Mouse (Mus musculus): ENCODE results near the gene Vav3.
A peak's percentile ranks its signal among the peaks of the same experiment; 100 is the strongest.
"Not testable (repeated sequence)": the region's sequence is repeated elsewhere in the genome, so short reads cannot be mapped to it uniquely, and the experiment has no call there.

The Vav3 gene

DNA sequence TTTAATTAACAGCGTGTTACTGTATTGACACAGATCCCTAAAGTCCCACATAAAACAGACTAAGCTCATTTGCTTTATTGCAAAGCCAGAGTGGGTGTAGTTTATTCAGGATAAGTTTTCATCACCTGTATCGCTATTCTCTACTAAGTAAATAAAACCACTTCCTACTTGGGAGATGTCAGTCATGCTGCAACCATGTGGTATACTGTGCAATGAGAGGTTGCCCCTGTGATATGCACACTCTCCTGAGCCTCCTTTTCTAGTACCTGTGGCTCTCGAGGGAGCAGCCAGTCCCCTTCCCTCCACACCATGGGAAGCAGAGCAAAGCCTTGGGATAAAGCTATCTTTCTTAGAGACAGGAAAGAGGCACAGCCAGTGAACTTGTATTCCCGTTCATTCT is 106.5 kb downstream of the Vav3 start:
- no peak for DNase-seq

DNA sequence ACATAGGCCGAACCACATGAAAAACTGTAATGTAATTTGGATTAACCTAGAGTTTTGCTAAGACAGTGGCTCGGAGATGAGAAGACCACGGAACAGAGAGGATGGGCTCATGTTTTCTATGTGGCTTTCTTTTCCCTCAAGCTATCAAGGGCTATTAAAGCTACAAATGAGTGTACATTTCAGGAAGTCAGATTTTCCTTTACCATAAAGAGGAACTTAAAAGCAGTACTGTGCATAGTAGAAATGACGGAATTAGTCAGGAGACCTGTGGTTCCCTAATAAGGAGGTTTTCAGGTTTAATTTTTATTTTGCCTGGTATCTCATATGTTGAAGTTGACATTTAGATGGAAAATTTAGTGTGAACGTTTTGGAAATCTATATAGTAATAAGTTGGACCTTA is 107.8 kb downstream of the Vav3 start:
- DNase-seq, result not testable (repeated sequence)

- DNase-seq, result no peak
Observed at GRCm38 (mm10) chr3:109451966-109452365, 111.5 kb downstream of the Vav3 start.

- DNase-seq, result no peak
Observed at GRCm38 (mm10) chr3:109454633-109455032, 114.2 kb downstream of the Vav3 start.

GRCm38 (mm10) chr3:109456340-109456739 is 115.9 kb downstream of the Vav3 start:
- DNase-seq, result no peak

GRCm38 (mm10) chr3:109463684-109464083 is 123.2 kb downstream of the Vav3 start:
- no peak for DNase-seq

GRCm38 (mm10) chr3:109464600-109464999 is 124.1 kb downstream of the Vav3 start:
- DNase-seq, result no peak

GRCm38 (mm10) chr3:109466541-109466940 is 126.1 kb downstream of the Vav3 start:
- DNase-seq, result no peak

DNA sequence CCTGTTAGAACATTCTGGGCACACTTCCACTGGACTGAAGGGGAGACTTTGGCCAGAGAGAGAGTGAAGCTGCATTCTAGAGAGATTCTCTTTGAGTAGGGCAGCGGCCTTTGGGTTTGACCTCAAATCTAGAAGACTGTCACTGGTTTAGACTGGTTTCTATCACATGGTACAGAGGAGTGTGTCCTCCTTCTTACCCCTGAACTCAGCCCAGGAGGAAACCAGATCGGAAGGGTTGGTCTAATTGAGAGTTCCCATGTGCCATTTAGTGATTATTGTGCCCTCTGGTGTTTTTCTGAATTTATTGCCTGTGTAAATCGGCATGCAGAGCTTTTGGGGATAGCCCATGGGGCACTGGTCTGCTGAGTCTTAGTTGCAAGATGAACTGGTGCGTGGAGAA is 126.8 kb downstream of the Vav3 start:
- no peak for DNase-seq

DNA sequence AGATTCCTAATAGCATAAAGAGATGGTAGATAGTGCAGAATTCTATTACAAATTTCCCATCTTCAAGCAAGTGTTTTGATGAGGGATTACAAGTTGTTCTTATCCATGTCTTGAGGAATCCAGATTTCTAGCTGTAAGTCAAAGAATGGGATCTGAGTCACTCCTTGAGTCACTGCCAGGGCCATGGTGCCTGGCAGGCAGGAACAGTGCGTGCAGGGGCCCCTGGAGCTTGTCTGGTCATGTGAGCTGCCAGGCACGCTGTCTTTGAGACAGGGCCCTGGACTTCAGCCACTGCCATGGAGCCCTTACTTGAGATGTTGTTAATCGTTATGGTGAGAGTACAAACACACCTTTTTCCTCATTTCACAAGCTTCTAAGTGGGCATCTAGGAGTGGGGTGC is 129.0 kb downstream of the Vav3 start:
- DNase-seq, result no peak

GRCm38 (mm10) chr3:109470651-109471255 is 130.3 kb downstream of the Vav3 start:
- no peak for DNase-seq

- DNase-seq, result no peak
Observed at GRCm38 (mm10) chr3:109476521-109476920, 136.1 kb downstream of the Vav3 start.

GRCm38 (mm10) chr3:109478297-109478696 is 137.8 kb downstream of the Vav3 start:
- DNase-seq, result no peak

DNA sequence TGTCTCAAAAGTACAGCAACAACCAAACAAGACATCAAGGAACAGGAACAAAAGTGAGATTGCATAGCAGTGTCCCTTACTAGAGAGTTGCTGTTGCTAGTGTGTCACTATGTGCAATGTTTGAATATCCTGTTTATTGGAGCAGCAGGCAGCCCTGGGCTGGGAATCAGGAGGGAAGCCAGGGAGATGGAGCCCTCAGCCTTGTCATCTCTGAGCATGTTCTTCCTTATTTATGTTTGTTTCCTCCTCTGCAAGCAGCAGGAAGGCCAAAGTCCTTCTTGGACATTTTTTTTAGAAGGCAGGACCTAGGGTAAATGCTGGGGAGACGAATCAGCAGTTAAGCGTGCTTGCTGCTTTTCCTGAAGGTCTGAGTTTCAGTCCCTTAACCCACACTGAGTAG is 140.2 kb downstream of the Vav3 start:
- no peak for DNase-seq

DNA sequence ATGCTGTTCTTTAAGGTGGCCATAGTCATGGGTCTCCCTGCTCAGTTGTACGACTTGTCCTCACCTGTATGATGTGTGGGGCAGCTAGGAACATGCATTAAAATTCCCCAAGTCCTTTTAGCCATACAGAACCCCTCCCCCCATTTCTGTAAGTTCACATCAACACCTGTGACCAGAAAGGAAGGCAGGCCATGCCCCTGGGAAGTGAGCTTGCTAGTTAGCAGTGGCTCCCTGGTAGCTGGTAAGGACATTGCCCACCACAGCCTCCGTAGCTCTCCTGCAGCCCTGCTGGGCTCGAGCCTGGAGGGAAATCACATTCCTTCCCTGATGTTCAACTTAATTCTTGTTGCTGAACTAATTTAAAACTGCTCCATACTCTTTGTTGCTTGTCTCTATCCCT is 146.3 kb downstream of the Vav3 start:
- DNase-seq, result no peak

DNA sequence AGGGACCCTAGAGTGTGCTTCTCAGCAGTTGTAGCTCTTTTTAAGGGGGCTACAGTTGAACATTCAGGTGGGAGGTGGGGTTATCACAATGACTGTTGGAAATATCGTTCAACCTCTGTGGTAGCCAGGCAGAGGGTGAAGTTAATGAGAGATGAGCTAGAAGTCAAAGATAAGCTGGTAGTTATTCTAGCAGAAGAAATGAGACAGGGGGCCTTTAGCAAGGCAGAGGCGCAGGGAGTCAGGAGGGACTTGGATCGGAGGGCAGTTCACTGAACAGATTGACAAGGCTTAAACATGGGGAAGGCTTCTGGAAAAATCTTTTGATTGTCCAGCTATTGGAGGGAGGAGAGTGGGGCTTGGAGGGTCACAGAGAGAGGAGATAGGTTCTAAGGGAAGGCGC is 147.4 kb downstream of the Vav3 start:
- DNase-seq, result no peak

DNA sequence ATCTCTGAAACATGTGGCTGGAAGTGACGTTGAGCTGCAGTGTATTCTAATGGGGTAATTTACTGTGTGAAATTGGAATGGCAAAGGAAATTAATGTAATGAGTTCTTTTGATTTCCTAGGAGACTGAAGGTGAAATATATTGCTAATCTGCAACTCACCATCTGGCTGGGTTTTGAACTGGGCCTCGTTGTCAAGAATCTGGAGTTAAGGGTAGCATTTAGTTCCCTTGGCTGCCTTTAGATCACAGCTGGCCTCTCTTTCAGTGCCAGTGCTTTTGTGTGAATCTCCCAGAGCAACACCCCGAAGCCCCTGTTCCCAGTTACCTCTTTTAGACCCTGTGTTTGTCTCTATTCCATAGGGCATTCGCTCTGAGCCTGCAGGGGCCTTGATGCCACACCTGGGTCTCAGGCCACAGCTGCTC is 148.3 kb downstream of the Vav3 start:
- DNase-seq, result no peak

GRCm38 (mm10) chr3:109490561-109491296 is 150.3 kb downstream of the Vav3 start:
- no peak for DNase-seq

- DNase-seq, result peak; percentile 77
Observed at GRCm38 (mm10) chr3:109491568-109491967, 151.1 kb downstream of the Vav3 start.

GRCm38 (mm10) chr3:109496461-109496860 is 156.0 kb downstream of the Vav3 start:
- DNase-seq, result no peak

GRCm38 (mm10) chr3:109497074-109497473 is 156.6 kb downstream of the Vav3 start:
- DNase-seq, result no peak

DNA sequence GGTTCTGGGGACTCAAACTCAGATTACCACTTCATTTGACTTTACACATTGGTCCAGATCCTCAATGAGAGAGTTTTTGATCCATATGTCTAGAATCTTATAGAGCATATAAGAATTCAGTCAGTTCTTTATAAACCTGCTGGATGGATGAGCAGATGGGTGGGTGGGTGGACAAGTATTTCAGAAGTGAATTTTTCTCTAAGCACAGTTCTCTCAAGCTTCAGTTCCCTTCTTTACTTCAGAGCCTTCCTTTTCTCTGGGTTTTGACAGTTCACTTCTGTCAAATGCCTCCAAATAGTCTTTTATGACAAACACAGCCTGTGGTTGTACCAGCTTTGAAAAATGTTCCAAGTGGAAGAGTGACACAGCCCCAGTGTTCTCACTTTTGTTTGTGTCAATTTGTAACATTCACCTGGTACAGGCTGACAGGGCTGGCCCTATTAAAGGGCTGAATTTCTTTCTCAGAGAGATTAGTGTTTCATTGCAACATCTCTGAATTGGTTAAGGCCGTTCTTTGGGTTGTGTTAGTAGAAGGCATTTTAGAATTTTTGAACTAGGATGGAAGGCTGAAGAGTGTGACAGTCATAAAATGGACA is 159.5 kb downstream of the Vav3 start:
- no peak for DNase-seq

DNA sequence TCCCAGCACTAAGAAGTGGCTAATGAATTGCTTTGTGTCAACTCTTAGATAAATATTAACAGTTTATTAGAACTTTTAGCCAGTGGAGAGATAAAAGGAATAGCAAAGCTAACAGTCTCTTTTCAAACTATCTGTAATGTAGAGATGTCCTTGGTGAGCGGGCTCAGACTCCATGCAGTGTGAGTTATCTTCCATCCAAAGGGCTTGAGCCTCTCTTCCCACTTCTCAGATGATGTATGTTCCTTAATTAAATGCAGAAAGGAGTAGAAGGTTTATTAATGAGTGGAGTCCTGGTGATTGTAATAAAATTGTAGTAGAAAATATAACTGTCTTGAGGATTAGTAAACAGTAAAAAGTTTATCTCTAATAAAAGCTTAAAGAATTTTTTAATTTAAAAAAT is 169.3 kb downstream of the Vav3 start:
- DNase-seq, result no peak

DNA sequence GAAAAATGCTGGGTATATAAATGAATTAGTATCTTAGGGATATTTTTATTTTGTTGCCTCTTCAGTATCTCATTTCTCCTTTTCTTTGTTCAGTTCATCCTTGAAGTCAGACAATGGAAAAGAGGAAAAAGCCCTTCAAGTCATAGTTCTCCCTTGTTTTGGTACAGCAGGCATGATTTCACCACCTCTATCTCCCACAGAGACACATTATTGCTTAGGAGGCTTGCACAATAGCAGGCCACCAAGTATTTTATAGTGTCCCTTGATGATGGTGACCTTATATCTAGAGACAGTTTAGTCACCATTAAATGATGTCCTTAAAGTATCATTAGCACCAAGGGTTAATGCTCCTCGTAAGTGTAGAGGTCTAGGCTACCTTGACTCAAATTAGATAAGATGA is 171.4 kb downstream of the Vav3 start:
- no peak for DNase-seq
